Mouse (Mus musculus): ENCODE measurements around the gene Sult2b1. TPM values are rescaled to one million over a fixed set of nuclear protein-coding genes. Genes with fewer than 3 reads are reported as not detected.

Sult2b1 gene
- total RNA-seq, 2 experiments from 2014 or later, result 1.3 TPM; not detected in 1

DNA sequence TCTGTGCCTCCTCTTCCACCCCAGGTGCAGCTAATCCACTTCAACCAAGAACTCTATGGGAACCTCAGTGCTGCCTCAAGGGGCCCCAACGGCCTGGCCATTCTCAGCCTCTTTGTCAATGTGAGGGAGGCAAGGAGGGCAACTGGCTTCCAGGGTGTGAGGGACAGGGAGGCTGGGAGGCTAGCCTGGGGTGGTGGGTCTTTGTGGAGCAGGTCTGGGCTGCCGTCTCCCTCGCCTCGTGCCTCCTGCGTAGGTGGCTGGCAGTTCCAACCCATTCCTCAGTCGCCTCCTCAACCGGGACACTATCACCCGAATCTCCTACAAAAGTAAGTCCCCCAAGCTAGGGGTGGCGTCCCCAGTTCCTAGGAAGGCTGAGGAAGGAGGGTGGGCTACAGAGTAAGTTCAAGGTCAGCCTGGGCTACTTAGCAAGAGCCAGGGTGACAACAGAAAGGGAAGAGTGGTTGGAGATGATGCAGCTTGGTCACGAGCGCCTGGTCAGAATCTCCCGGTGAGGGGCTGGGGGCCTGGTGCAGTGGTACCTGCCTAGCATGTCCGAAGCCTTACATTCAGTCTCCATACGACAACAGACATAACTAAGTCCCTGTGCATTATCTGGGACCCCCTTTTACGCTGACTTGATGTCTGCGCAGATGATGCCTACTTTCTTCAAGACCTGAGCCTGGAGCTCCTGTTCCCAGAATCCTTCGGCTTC lies 81.5 kb downstream of the Sult2b1 start:
- no peak for ATAC-seq (replicated peaks; ENCODE audit: poor library complexity, severe bottlenecking)

DNA sequence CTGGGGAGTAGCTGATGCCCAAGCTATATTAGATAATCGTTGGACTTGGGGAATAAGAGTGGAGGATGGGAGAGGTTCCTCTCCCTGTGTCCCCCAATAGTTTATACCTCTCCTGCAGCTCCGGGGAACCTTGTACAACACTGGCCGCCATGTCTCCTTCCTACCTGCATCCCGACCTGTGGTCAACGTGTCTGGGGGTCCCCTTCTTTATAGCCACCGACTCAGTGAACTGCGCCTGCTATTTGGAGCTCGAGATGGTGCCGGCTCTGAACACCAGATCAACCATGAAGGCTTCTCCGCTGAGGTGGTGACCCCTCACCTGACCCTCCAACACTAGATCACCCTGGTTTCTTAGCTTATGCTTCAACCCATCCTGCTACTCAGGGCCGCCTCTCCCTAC lies 82.2 kb downstream of the Sult2b1 start:
- no peak for ATAC-seq (replicated peaks; ENCODE audit: poor library complexity, severe bottlenecking)

DNA sequence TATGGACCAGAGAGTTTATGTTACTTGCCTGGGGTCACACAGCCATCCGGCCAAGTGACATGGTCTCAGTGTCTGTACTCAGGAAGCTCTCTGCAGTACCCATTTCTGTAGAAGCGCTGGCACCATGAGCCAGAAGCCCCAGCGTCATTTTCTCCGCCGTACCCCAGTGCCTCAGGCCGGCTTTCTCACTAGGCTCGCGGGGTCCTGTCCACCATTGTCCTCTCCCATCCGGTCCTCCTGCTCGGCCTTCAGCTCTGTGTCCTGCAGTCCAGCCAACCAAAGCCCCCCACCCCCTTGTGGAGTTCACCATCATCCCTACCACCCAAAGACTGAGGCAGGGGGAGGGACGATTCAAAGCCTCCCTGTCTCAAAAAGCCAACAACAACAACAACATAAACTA lies 82.9 kb downstream of the Sult2b1 start:
- ATAC-seq (replicated peaks; ENCODE audit: poor library complexity, severe bottlenecking), result no peak

DNA sequence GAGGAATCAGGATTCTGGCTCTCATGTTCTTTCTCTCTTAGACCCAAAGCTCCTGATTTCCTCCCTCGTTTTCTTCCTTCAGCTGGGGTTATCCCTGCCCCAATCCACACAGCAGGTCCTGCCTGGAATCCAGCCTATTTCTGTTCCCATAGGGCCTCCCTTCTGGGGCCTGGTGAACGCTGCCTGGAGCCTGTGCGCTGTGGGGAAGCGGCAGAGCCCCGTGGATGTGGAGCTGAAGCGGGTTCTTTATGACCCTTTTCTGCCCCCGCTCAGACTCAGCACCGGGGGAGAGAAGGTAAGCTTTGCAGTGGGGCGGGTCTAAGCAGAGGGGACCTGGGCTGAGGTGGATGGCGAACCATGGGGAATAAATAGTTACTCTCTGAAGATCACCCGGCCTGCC lies 83.4 kb downstream of the Sult2b1 start:
- ATAC-seq (replicated peaks; ENCODE audit: poor library complexity, severe bottlenecking), result no peak

DNA sequence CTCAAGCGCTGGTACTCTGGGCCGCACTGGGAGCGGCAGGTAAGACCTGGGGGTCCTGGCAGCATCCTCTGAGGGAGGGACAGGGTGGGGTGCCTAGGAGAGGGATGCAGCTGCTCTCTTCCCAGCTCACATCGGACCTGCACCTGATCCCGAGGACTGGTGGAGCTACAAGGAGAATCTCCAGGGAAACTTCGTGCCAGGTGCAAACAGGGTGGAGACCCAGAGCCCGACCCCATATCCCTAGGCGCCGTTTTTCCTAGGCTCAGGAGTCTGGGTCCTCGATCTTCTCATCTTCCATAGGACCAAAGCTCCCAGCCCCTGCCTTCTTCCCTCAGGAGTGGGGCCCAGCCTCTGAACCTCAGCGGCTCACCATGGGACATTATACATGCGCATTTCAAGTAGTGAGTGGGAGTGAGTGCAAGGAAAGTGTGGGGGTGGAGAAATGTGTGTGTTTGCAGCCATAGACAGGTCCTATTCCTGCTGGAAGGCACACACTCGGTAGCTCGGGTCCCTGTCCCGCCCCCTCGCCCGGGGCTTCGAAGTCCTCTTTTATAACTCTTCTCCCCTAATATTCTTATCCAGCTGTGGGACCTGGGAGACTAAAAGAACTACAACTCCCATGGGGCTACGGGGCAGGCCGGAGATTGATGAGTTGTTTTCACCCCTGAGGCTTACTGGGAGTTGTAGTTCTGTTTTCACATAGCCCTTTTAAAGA lies 84.0 kb downstream of the Sult2b1 start:
- ATAC-seq (replicated peaks; ENCODE audit: poor library complexity, severe bottlenecking), result 0 out of 2 replicates have a peak, but pooled peaks have one; percentile 11

DNA sequence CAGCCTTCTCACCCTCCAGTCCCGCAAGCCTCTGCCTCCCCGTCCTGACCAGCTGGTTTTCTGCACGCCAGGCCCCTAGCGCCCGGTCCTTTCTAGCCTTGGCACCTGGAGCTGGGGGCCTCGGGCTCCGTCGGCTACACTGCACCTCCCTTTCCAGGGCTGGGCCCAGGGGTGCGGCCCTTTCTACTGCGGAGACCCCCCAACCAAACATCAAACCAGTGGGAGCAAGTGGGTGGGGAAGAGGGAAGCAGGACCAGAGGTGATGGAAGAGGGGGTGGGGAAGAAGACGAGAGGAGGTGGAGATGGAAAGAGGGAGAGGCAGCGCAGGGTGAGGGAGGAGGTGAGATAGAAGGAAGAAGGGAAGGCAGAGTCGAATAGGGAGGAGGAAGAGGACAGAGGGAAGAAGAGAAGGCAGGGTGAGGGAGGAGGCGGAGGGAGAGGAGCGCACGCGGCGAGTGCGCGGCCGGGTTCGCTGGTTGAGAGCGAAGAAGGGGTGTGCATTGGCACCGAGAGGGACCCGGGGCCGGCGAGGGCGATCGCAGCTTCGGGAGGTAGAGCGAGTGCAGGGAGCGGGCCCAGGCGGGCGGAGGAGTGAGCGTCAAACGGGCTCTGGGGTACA lies 84.8 kb downstream of the Sult2b1 start, which contains the start of gene Car11:
Gene Car11 (plus strand): TSS at position 321 of the 619 bp plus-strand sequence.
- ATAC-seq (replicated peaks; ENCODE audit: poor library complexity, severe bottlenecking), result no peak

DNA sequence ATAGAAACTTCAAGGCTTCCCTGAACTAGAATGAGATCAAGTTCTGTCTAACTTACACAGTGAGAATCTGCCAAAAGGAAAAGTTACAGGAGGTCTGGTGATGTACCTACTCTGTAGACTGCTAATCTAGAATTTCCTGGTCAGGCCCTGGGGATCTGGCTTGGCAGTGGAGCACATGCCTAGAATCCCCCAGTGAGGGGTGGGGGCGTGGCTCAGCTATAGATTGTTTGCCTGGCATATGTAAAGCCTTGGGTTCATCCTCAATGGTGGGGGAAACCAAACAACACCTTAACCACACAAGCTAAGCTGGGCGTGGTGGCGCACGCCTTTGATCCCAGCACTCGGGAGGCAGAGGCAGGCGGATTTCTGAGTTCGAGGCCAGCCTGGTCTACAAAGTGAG lies 86.6 kb downstream of the Sult2b1 start:
- no peak for ATAC-seq (replicated peaks; ENCODE audit: poor library complexity, severe bottlenecking)

DNA sequence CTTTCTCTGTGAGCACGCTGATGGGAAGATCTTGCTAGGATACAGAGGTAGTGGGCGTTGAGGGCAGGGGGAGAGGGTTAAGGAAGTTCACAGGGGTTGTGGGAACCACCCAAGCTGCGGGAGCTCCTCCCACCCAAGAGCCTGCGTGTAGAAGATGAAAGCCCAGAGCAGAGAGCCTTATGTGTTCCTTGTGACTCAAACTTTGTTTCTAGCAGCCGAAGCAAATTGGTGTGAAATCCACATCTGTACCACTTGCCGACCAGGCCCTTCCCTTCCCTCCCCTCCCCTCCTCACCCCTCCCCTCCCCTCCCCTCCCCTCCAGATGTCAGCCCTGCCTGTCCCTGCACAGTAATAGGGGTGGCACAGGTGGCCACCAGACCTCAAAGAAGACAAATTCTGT lies 89.4 kb downstream of the Sult2b1 start:
- no peak for ATAC-seq (replicated peaks; ENCODE audit: poor library complexity, severe bottlenecking)

DNA sequence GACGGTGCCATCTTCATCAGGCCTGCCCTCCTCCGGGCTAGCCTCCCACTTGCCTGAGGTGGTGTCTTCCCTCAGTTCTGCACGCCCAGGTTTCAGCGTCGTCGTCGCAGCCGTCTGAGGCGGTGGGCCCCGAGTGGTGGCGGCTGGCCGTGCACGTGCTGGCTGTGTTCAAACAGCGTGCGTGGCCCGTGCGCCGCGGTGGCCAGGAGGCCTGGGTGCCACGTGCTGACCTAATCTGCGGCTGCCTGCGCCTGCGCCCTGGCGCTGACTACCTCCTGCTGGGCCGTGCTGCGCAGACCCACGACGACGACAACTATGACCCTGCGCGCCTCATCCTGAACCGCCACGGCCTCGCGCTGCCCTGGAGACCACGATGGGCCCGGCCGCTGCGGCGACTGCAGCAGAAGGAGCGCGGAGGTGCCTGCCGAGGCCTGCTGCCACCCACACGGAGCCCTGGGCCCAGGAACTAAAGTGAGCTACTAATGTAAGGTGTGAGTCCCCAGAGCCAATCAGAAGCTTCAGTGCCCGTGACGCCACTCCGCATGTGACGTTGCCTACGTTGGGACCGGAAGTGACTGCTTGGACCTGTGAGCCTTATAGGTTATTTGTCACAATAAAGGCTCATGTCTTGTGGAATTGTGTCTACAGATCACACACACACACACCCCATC lies 90.4 kb downstream of the Sult2b1 start, which contains the start of gene Sec1:
Gene Sec1 (minus strand): TSS at position 482 of the 671 bp plus-strand sequence.
- ATAC-seq (replicated peaks; ENCODE audit: poor library complexity, severe bottlenecking), result no peak

DNA sequence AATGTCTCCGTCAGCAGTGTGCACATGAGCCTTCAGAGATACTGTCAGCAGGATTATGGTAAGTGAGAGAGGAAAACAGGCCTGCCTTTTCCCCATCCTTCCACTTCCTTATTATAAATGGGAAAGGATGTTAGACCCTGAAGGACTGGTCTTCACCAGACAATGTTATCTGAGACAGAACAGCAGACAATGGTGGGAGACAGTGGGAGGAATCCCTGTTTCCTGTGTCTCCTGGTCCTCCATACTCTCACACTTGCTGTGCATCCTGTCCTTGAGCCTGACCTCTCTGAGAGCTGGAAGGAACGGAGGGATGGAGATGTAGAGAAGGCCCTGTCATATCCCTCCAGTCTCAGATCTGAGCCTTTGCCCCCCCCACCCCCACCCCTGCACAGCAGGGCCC lies 92.1 kb downstream of the Sult2b1 start:
- no peak for ATAC-seq (replicated peaks; ENCODE audit: poor library complexity, severe bottlenecking)

DNA sequence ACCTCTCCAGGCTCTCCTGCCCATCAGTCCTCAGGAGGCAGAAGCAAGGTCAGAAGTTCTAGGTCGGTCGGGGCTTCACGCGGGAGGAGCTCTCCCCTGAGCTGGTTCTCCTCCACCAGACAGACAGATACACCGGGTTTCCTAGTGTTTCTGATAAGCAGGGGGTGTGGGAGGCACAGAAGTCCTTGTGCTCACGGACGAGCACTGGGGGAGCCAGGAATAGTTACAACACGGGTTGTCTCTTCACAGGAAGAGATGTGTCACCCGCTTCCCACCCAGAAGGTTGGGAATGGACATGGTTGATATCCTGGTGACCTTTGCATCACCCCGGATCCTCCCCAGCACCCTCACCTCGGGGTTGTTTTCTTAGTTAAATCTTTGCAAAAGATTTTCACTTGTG lies 94.7 kb downstream of the Sult2b1 start:
- no peak for ATAC-seq (replicated peaks; ENCODE audit: poor library complexity, severe bottlenecking)

DNA sequence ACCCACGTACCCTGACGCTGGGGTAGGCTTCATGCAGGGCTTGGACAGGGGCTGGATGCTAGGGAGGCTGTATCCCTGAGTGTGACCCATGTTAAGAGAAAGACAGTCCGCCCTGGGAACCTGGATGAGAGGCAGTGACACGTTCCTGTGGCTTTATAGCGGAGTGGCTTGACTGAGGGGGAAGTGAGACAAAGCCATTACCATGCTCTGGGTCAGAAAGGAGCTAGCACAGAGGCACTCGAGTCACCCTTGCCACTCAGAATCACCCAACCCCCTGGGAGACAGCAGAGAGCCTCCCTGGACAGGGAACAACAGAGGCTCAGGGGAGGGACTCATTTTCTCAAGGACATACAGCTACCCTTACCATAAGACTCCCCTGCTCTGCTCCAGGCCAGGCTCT lies 95.4 kb downstream of the Sult2b1 start:
- ATAC-seq (replicated peaks; ENCODE audit: poor library complexity, severe bottlenecking), result peak; percentile 66

DNA sequence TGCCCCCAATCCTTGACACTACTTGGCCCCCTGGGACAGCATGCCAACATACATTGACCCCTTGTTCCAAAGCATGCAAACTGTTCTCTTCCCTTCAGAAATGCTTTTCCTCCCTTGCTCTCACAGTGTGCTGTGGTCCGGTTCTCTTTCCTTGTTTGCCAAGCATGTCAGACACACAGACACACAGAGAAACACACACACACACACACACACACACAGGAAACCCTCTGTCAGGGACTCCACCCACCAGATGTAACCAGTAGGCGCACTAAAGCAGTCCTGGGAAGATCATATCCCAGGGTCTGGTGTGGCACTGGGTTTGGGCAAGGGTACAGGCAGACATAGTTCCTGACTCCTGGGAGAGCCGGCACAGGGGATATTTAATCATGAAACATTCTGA lies 97.6 kb downstream of the Sult2b1 start:
- ATAC-seq (replicated peaks; ENCODE audit: poor library complexity, severe bottlenecking), result no peak

DNA sequence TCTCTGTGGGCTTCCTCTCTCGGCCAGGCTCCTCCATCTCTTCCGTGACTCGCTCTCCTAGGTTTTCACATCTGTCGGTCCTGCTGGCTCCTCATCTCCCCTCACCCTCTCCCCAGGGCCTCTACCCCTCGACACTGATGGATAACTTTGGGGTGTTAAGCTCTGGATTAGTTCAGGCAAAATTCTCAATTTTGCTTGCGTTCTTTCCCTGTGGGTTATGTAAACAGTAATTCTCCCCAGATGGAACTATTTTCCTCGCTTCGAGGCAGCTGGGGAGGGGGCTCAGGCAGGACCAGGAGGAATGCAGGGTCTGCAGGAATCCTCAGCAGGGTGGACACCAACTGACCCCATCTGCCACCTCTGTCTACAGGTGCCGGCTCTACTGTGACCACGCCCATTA lies 98.7 kb downstream of the Sult2b1 start:
- ATAC-seq (replicated peaks; ENCODE audit: poor library complexity, severe bottlenecking), result no peak

DNA sequence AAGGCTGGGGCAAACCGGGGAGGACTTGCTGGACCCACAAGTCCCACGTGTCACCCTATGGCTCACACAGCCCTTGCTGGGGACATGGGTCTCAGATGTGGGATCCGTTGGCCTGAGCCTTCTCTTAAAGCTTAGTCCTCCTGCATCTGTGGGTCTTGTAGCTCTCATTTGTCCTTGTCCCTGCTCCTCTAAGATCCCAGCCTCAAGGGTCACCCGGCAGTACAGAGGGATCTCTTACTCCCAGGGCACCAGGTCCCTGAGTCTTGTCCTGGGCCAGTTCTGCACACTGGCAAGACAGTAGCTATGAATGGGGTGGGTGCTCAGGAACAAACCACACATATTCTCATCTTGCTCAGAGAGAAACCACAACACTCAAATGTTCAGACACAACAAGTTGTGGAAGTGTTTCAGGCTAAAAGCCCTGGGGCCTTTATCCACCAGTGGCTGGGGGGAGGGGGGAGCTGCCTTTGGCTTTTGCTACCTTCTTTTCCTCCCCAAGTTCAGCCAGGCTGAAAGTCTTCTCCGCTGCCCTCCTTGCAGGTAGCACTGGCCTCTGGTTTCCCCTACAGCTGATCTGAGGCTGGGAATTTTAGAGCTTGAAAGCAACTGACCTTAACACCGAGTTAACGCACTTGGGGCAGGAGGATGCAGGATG lies 100.9 kb downstream of the Sult2b1 start, which contains the start of gene Ntn5:
Gene Ntn5 (plus strand): TSS at position 627 of the 655 bp plus-strand sequence.
- ATAC-seq (replicated peaks; ENCODE audit: poor library complexity, severe bottlenecking), result no peak

DNA sequence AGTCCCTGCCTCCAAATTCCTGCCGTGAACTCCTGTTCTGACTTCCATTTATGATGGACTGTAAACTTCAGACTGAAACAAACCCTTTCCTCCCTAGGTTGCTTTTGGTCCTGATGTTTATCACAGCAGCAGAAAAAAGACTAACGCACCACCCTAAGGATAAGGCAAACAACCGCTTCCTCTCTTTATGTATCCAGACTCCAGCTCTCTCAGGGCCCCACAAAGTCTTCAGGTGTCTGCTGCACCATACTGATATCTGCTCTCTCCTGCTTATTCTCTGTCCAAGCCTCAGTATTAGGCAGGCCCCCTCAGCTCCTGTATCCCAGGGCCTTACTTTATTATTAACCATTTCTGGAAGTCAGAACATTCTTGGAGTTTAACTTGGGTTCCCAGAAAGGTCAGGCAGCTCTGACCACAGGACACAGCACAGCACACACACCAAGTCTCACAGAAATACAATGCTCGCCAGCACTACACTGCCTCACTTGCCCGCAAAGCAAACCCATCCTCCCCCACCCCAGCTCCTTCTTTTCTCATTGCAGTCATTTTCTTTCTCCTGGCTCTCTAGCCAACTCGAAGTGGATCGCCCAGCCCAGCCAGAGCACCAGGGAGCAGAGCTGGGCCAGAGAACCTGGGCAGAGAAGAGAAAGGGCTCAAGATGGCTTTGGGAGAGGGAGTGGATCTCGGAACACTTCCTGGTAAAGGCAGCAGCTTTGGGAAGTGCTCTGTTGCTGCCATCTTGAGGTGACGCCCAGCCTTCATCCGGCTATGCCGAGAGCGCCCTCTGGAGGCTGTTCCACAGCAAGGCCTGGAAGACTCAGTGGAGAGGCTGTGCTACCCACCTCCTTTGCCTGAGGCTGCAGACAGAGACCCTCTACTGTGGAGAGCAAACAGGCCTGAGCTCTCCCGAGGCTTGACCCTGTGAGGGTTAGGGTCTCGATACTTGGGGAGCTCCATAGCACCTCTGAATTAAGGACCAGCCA lies 102.0 kb downstream of the Sult2b1 start:
- peak; percentile 84 for ATAC-seq (replicated peaks; ENCODE audit: poor library complexity, severe bottlenecking)

DNA sequence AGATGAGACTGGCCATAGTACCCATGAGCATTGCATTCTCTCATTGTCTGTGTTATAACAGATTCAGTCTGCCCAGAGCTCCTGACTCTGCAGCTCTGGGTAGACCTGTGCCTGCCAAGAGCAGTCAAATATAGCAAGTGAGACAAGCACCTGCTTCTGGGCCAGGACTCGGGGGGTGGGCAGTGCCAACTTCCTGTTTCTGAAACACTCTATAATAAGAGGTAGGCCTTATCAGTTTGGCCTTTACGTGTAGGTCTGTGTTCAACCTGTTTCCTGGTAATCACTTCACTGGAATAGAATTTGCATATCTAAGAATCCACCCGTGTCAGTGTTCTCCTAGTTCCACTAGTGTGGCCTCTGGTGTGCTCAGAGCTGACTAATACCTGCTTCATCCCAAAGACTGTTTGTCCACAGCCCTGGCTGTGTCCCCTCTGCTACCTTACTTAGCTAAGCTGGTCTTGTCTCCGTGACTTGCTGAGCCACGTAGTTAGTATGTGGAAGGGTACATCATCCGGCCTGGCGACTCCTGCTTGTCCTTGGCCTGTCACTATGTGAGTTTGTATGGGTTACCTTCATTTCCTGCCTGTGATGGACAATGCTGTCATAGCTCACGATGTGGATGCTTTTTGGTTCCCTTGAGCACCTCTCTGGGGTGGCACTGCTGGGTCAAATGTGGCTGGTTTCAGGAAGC lies 103.3 kb downstream of the Sult2b1 start:
- 0 out of 2 replicates have a peak, but pooled peaks have one; percentile 18 for ATAC-seq (replicated peaks; ENCODE audit: poor library complexity, severe bottlenecking)
